Mouse (Mus musculus): Measurements from ENCODE around the gene Taf1a. TPM values are rescaled to one million over a fixed set of nuclear protein-coding genes. Genes with fewer than 3 reads are reported as not detected.
"Not testable (repeated sequence)": the region's sequence is repeated elsewhere in the genome, so short reads cannot be mapped to it uniquely, and the experiment has no call there.

Taf1a gene
- polyA plus RNA-seq (2012; ENCODE audit: insufficient read depth, low replicate concordance): 1.8 TPM in 1 of 2 replicates, not detected in the other

- TF ChIP-seq FLI1 (IDR thresholded peaks at IDR 0.05; ENCODE audit: low read length): peak; percentile 70; the same call in 1 of the 2 replicates
- no peak for TF ChIP-seq GATA1 (IDR thresholded peaks at IDR 0.05; ENCODE audit: borderline replicate concordance, low read length)
- no peaks in the 10 kb centered on the region for H3K27me3 ChIP-seq (replicated peaks)
- peaks cover 4% of the 10 kb centered on the region; the same call in 1 of the 2 replicates for H3K9me3 ChIP-seq
- H3K4me3 ChIP-seq (replicated peaks): peak within 1 kb of the TSS; percentile 94
- peaks cover 10% of the 10 kb centered on the region for H3K36me3 ChIP-seq (replicated peaks; ENCODE audit: low read length)
- peaks cover 44% of the 10 kb centered on the region for H3K4me1 ChIP-seq
Measured at GRCm38 (mm10) chr1:183388426-183389406, at the start of gene Taf1a. Gene Taf1a, plus strand, starts transcription at chr1:183388981.

GRCm38 (mm10) chr1:183342902-183343301, 45.9 kb upstream of the Taf1a start:
- H3K4me1 ChIP-seq: peaks cover 31% of the 10 kb centered on the region
- peak overlapping the region; percentile 50 for H3K4me3 ChIP-seq (replicated peaks)
- peaks cover 58% of the 10 kb centered on the region for H3K36me3 ChIP-seq (replicated peaks; ENCODE audit: low read length)
- H3K27me3 ChIP-seq (replicated peaks); H3K9me3 ChIP-seq: not testable (repeated sequence)

- Histone ChIP-seq H3K9me3 (no peaks in the 10 kb centered on the region), H3K4me1 (peaks cover 49% of the 10 kb centered on the region), H3K4me3 (replicated peaks) (peak overlapping the region; percentile 99), H3K36me3 (replicated peaks; ENCODE audit: low read length) (peaks cover 52% of the 10 kb centered on the region), H3K27me3 (replicated peaks) (no peaks in the 10 kb centered on the region)
- no peak for TF ChIP-seq FLI1 (IDR thresholded peaks at IDR 0.05; ENCODE audit: low read length)
- TF ChIP-seq GATA1 (IDR thresholded peaks at IDR 0.05; ENCODE audit: borderline replicate concordance, low read length): no peak
Measured at GRCm38 (mm10) chr1:183344886-183345816, 43.6 kb upstream of the Taf1a start.

- TF ChIP-seq GATA1 (IDR thresholded peaks at IDR 0.05; ENCODE audit: borderline replicate concordance, low read length) (no peak), FLI1 (IDR thresholded peaks at IDR 0.05; ENCODE audit: low read length) (no peak)
- Histone ChIP-seq H3K4me3 (replicated peaks) (peak overlapping the region; percentile 99), H3K4me1 (peaks cover 52% of the 10 kb centered on the region), H3K27me3 (replicated peaks) (no peaks in the 10 kb centered on the region), H3K9me3 (no peaks in the 10 kb centered on the region), H3K36me3 (replicated peaks; ENCODE audit: low read length) (peaks cover 53% of the 10 kb centered on the region)
Measured at GRCm38 (mm10) chr1:183345817-183346195, 43.0 kb upstream of the Taf1a start.

DNA sequence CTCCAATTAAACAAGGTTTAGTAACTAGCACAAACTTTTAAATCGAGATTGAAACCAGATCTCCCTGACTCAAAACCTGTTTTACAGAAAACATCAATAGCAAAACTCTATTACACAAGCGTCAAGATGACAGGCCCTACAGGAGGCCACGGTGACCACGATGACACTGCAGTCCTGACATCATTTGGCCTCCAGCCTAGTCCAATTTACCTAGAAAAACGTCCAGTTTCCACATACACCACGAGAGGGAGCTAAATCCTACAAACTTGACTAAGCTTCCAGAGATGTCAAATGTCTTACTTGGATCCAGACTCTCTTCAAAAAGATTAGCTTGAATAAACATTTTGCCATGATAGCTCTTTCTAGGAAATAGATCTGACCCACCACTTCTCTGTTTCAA, 38.9 kb upstream of the Taf1a start:
- Histone ChIP-seq H3K4me1 (peaks cover 42% of the 10 kb centered on the region), H3K36me3 (replicated peaks; ENCODE audit: low read length) (peaks cover 68% of the 10 kb centered on the region), H3K27me3 (replicated peaks) (no peaks in the 10 kb centered on the region), H3K9me3 (no peaks in the 10 kb centered on the region), H3K4me3 (replicated peaks) (peak overlapping the region; percentile 65)
- TF ChIP-seq FLI1 (IDR thresholded peaks at IDR 0.05; ENCODE audit: low read length) (no peak), GATA1 (IDR thresholded peaks at IDR 0.05; ENCODE audit: borderline replicate concordance, low read length) (no peak)

DNA sequence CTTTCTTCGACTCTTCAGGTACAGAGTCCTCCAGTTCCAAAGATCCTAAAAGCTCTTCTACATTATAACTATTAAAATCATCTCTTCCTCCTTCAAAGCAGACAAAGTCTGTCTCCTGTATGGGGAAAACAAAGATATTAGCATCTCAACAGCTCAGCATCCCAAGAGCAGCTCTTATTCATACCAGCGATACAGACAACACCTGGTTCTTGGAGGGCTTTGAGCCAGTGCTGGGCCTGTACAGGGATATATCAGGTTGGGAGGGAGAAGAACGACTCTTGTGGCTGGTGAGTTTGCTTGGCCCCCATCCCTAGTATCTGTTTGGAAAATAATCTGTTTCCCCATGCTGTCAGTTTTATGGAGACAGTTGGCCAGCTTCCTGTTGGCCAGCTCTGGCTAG, 29.9 kb upstream of the Taf1a start:
- H3K9me3 ChIP-seq: no peaks in the 10 kb centered on the region
- H3K36me3 ChIP-seq (replicated peaks; ENCODE audit: low read length): peaks cover 87% of the 10 kb centered on the region
- TF ChIP-seq FLI1 (IDR thresholded peaks at IDR 0.05; ENCODE audit: low read length): no peak
- TF ChIP-seq GATA1 (IDR thresholded peaks at IDR 0.05; ENCODE audit: borderline replicate concordance, low read length): no peak
- H3K4me1 ChIP-seq: peaks cover 19% of the 10 kb centered on the region
- no peaks in the 10 kb centered on the region for H3K27me3 ChIP-seq (replicated peaks)
- H3K4me3 ChIP-seq (replicated peaks): no peak overlapping the region

DNA sequence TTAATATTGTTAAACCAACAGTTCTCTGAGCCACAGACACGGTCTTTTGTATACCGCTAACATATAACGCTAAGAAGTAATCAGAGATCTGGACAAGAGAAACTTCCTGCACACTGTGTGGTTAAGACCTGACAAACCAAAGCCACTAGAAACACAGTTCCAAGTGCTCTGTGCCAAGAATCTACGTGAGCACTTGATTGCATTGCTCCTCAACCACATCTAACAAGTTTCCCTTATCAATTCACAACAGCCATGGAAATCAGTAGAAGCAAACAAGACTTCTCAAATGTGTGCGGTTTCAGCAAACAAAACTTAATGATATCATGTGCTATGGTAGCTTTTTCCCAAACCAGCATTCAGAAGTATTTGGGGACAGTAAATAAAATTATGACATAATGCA, 26.5 kb upstream of the Taf1a start:
- no peaks in the 10 kb centered on the region for H3K9me3 ChIP-seq
- peaks cover 75% of the 10 kb centered on the region for H3K36me3 ChIP-seq (replicated peaks; ENCODE audit: low read length)
- H3K4me1 ChIP-seq: peaks cover 19% of the 10 kb centered on the region
- H3K27me3 ChIP-seq (replicated peaks): no peaks in the 10 kb centered on the region
- TF ChIP-seq GATA1 (IDR thresholded peaks at IDR 0.05; ENCODE audit: borderline replicate concordance, low read length) (no peak), FLI1 (IDR thresholded peaks at IDR 0.05; ENCODE audit: low read length) (no peak)
- H3K4me3 ChIP-seq (replicated peaks): no peak overlapping the region

- TF ChIP-seq GATA1 (IDR thresholded peaks at IDR 0.05; ENCODE audit: borderline replicate concordance, low read length): no peak
- no peak for TF ChIP-seq FLI1 (IDR thresholded peaks at IDR 0.05; ENCODE audit: low read length)
- H3K27me3 ChIP-seq (replicated peaks): peaks cover 2% of the 10 kb centered on the region
- H3K36me3 ChIP-seq (replicated peaks; ENCODE audit: low read length): peaks cover 69% of the 10 kb centered on the region
- no peak overlapping the region for H3K4me3 ChIP-seq (replicated peaks)
- H3K4me1 ChIP-seq: peaks cover 24% of the 10 kb centered on the region
- no peaks in the 10 kb centered on the region for H3K9me3 ChIP-seq
Measured at GRCm38 (mm10) chr1:183362729-183363576, 25.8 kb upstream of the Taf1a start.

GRCm38 (mm10) chr1:183363577-183363867, 25.3 kb upstream of the Taf1a start:
- no peaks in the 10 kb centered on the region for H3K9me3 ChIP-seq
- TF ChIP-seq GATA1 (IDR thresholded peaks at IDR 0.05; ENCODE audit: borderline replicate concordance, low read length) (no peak), FLI1 (IDR thresholded peaks at IDR 0.05; ENCODE audit: low read length) (no peak)
- H3K4me3 ChIP-seq (replicated peaks): no peak overlapping the region
- peaks cover 63% of the 10 kb centered on the region for H3K36me3 ChIP-seq (replicated peaks; ENCODE audit: low read length)
- H3K27me3 ChIP-seq (replicated peaks): peaks cover 4% of the 10 kb centered on the region
- H3K4me1 ChIP-seq: peaks cover 30% of the 10 kb centered on the region

Measured in megakaryocyte, embryonic 14.5 days (primary cell).